Mouse (Mus musculus) megakaryocyte, embryonic 14.5 days (primary cell): ENCODE measurements at regions not wholly inside any gene's neighbourhood (a gene's known extent, or its start where the extent isn't known, plus 50 kb on each side); places are given as distances from the start of the nearest gene placed in this dataset.

ENCODE experiments used
- FLI1 ChIP-seq: IDR thresholded peaks from 2 replicates; pipeline ENCODE4 v1.6.1; 2012; ENCODE audit warnings: low read length, inconsistent platforms, mixed read lengths
- GATA1 ChIP-seq: IDR thresholded peaks from 3 replicates; pipeline ENCODE4 v1.6.1; 2012; ENCODE audit warnings: mixed read lengths, low read length, inconsistent platforms, borderline replicate concordance

GRCm38 (mm10) chr5:15846790-15847189 is 87.7 kb upstream of the Cacna2d1 start:
- TF ChIP-seq GATA1 (no peak), FLI1 (no peak)
